Mouse (Mus musculus): ENCODE measurements around the gene Faim. TPM values are rescaled to one million over a fixed set of nuclear protein-coding genes. Genes with fewer than 3 reads are reported as not detected.

The Faim gene
- polyA plus RNA-seq, 2 experiments: 4.0 to 14.0 TPM

DNA sequence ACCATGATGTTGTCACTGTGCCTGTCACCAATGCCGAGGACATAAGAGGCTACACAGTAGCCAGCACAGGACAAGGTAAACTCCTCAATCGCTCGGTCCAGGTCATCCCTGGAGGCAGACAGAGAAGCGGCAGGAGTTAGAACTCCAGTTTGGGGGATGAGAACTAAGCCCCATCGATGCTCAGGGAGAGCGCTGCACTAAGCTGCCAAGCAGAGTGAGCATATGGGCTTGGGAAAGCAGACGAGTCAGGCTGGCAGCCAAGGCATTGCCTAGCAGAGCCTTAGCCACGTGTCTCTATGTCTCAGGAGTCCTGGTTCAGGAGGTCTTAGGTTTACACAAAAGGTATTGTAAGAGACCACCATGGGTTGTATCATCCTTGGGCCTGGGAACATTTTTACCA lies 58.6 kb downstream of the Faim start:
- H3K27ac ChIP-seq: no peak overlapping the region
- H3K4me1 ChIP-seq (replicated peaks; ENCODE audit: control insufficient read depth in 2 of 2, insufficient read depth in 2 of 2, low read length in 1 of 2): no peaks in the 10 kb centered on the region
- TF ChIP-seq EP300 (IDR thresholded peaks at IDR 0.05; ENCODE audit: low read depth) (no peak), CTCF (IDR thresholded peaks at IDR 0.05; ENCODE audit: low read depth) (no peak)
- WGBS (ENCODE audit: insufficient replicate concordance): 82% methylated on average over 8 of the region's 8 CpGs
- H3K9ac ChIP-seq (replicated peaks): no peak overlapping the region
- H3K27me3 ChIP-seq (ENCODE audit: control insufficient read depth, insufficient read depth, low read length): no peaks in the 10 kb centered on the region
- no peak for ATAC-seq (ENCODE audit: insufficient read depth)
- H3K36me3 ChIP-seq (replicated peaks; ENCODE audit: control insufficient read depth, insufficient read depth, low read depth): peaks cover 11% of the 10 kb centered on the region
- no peak for DNase-seq (ENCODE audit: low read depth in 3 of 3, low spot score in 3 of 3)
- H3K9me3 ChIP-seq (ENCODE audit: control insufficient read depth, low read length): no peaks in the 10 kb centered on the region
- H3K4me2 ChIP-seq (ENCODE audit: low read depth): no peak overlapping the region
- H3K4me3 ChIP-seq (ENCODE audit: insufficient read depth in 1 of 2, low read depth in 2 of 2, low read length in 2 of 2): no peak overlapping the region

DNA sequence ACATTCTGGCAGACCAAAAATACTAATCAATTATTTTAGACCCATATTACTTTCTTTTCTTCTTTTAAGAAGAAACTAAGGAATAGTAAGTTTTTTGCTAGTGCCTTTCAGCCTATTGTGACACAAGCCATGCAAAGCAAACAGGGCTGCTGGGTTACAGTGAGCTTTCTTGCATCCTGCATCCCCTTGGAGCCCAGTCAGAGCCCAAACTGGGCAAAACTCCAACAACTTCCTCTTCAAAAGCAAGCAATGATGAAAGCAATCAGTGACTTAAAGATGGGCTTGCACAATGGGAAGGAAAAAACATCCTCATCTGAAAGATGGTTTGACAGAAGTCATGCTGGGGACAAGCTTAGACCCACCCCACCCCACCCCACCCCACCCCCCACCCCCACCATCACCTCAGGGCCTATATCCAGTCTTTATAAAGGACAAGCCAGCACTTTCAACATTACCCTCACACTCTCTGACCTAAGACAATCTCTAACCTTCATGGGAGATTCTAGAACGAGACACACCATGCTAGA lies 62.6 kb downstream of the Faim start:
- no peak overlapping the region for H3K27ac ChIP-seq
- WGBS (ENCODE audit: insufficient replicate concordance): 70% methylated on average over 1 of the region's 1 CpGs
- H3K9ac ChIP-seq (replicated peaks): no peak overlapping the region
- no peaks in the 10 kb centered on the region for H3K4me1 ChIP-seq (replicated peaks; ENCODE audit: control insufficient read depth in 2 of 2, insufficient read depth in 2 of 2, low read length in 1 of 2)
- no peaks in the 10 kb centered on the region for H3K9me3 ChIP-seq (ENCODE audit: control insufficient read depth, low read length)
- no peak overlapping the region for H3K4me3 ChIP-seq (ENCODE audit: insufficient read depth in 1 of 2, low read depth in 2 of 2, low read length in 2 of 2)
- no peak overlapping the region for H3K4me2 ChIP-seq (ENCODE audit: low read depth)
- TF ChIP-seq CTCF (IDR thresholded peaks at IDR 0.05; ENCODE audit: low read depth) (no peak), EP300 (IDR thresholded peaks at IDR 0.05; ENCODE audit: low read depth) (no peak)
- DNase-seq (ENCODE audit: low read depth in 3 of 3, low spot score in 3 of 3): no peak
- ATAC-seq (ENCODE audit: insufficient read depth): no peak
- H3K36me3 ChIP-seq (replicated peaks; ENCODE audit: control insufficient read depth, insufficient read depth, low read depth): peaks cover 5% of the 10 kb centered on the region
- no peaks in the 10 kb centered on the region for H3K27me3 ChIP-seq (ENCODE audit: control insufficient read depth, insufficient read depth, low read length)

DNA sequence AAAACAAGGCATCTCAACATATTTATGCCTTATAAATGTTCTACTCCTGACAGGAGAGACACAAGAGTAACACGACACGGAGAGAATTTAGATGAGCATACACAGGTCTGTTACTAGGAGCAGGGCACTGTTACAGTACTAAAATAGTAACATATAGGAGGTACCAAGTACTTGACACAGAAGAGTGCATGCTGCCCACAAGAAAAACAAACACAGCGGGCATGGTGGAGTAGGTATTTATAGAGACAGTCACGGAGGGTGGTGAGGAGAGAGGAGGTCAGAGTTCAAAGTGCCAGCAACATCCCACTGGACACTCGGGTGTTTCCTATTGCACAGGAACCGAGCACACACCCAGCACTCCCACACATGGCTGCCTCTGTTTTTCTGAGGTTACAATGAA lies 63.6 kb downstream of the Faim start:
- no peaks in the 10 kb centered on the region for H3K4me1 ChIP-seq (replicated peaks; ENCODE audit: control insufficient read depth in 2 of 2, insufficient read depth in 2 of 2, low read length in 1 of 2)
- WGBS (ENCODE audit: insufficient replicate concordance): 73% methylated on average over 6 of the region's 6 CpGs
- H3K4me3 ChIP-seq (ENCODE audit: insufficient read depth in 1 of 2, low read depth in 2 of 2, low read length in 2 of 2): no peak overlapping the region
- TF ChIP-seq CTCF (IDR thresholded peaks at IDR 0.05; ENCODE audit: low read depth) (no peak), EP300 (IDR thresholded peaks at IDR 0.05; ENCODE audit: low read depth) (no peak)
- H3K27me3 ChIP-seq (ENCODE audit: control insufficient read depth, insufficient read depth, low read length): no peaks in the 10 kb centered on the region
- H3K9me3 ChIP-seq (ENCODE audit: control insufficient read depth, low read length): no peaks in the 10 kb centered on the region
- peaks cover 4% of the 10 kb centered on the region for H3K36me3 ChIP-seq (replicated peaks; ENCODE audit: control insufficient read depth, insufficient read depth, low read depth)
- H3K27ac ChIP-seq: no peak overlapping the region
- no peak overlapping the region for H3K4me2 ChIP-seq (ENCODE audit: low read depth)
- H3K9ac ChIP-seq (replicated peaks): no peak overlapping the region
- no peak for DNase-seq (ENCODE audit: low read depth in 3 of 3, low spot score in 3 of 3)
- no peak for ATAC-seq (ENCODE audit: insufficient read depth)

Other genes with a start within 250 kb of the Faim start
- gene Prr23a1, start 143.9 kb upstream of the Faim start, polyA plus RNA-seq (2012; rRNA removed): not detected in 2 replicates
- gene Prr23a1, start 143.9 kb upstream of the Faim start, polyA plus RNA-seq (2014; fragmentation: Nextera tagmentation; extraction: Ambion mirVana): not detected in 2 replicates
- not detected in 2 replicates for gene Prr23a2, start 129.9 kb upstream of the Faim start, polyA plus RNA-seq (2012; rRNA removed)
- not detected in 2 replicates for gene Prr23a2, start 129.9 kb upstream of the Faim start, polyA plus RNA-seq (2014; fragmentation: Nextera tagmentation; extraction: Ambion mirVana)
- gene Prr23a3, start 121.6 kb upstream of the Faim start, polyA plus RNA-seq (2012; rRNA removed): not detected in 2 replicates
- not detected in 2 replicates for gene Prr23a3, start 121.6 kb upstream of the Faim start, polyA plus RNA-seq (2014; fragmentation: Nextera tagmentation; extraction: Ambion mirVana)
- not detected in 2 replicates for gene 7420426K07Rik, start 83.3 kb upstream of the Faim start, polyA plus RNA-seq (2012; rRNA removed)
- gene 7420426K07Rik, start 83.3 kb upstream of the Faim start, polyA plus RNA-seq (2014; fragmentation: Nextera tagmentation; extraction: Ambion mirVana): not detected in 2 replicates
- gene Foxl2, start 31.1 kb upstream of the Faim start, polyA plus RNA-seq (2012; rRNA removed): not detected in 2 replicates
- not detected in 2 replicates for gene Foxl2, start 31.1 kb upstream of the Faim start, polyA plus RNA-seq (2014; fragmentation: Nextera tagmentation; extraction: Ambion mirVana)
- gene Gm1123, start 49.3 kb downstream of the Faim start, polyA plus RNA-seq (2012; rRNA removed): 0.03 and 0.05 TPM in 2 replicates
- gene Gm1123, start 49.3 kb downstream of the Faim start, polyA plus RNA-seq (2014; fragmentation: Nextera tagmentation; extraction: Ambion mirVana): not detected in 2 replicates
- 3.0 and 4.3 TPM in 2 replicates for gene Pik3cb, start 154.2 kb downstream of the Faim start, polyA plus RNA-seq (2012; rRNA removed)
- 1.8 and 2.3 TPM in 2 replicates for gene Pik3cb, start 154.2 kb downstream of the Faim start, polyA plus RNA-seq (2014; fragmentation: Nextera tagmentation; extraction: Ambion mirVana)

All from liver, embryonic 14.5 days (tissue).